Mouse (Mus musculus): ENCODE measurements around the gene Tbc1d2b.

Gene Tbc1d2b

GRCm38 (mm10) chr9:90200501-90200900, 70.1 kb downstream of the Tbc1d2b start:
- no peak for DNase-seq

GRCm38 (mm10) chr9:90199611-90200010, 71.0 kb downstream of the Tbc1d2b start:
- DNase-seq: no peak

GRCm38 (mm10) chr9:90198531-90199449, 71.8 kb downstream of the Tbc1d2b start:
- DNase-seq: no peak

GRCm38 (mm10) chr9:90197866-90198383, 72.7 kb downstream of the Tbc1d2b start:
- no peak for DNase-seq

GRCm38 (mm10) chr9:90197116-90197665, 73.4 kb downstream of the Tbc1d2b start:
- DNase-seq: no peak

GRCm38 (mm10) chr9:90196262-90196661, 74.3 kb downstream of the Tbc1d2b start:
- DNase-seq: no peak

- DNase-seq: no peak
These were observed 75.6 kb downstream of the Tbc1d2b start for GRCm38 (mm10) chr9:90195000-90195399.

- DNase-seq: no peak
These were observed 81.2 kb downstream of the Tbc1d2b start for GRCm38 (mm10) chr9:90189391-90189790.

- DNase-seq: no peak
These were observed 81.7 kb downstream of the Tbc1d2b start for GRCm38 (mm10) chr9:90188893-90189292.

- DNase-seq: no peak
These were observed 85.2 kb downstream of the Tbc1d2b start for GRCm38 (mm10) chr9:90185356-90185910.

- no peak for DNase-seq
These were observed 86.5 kb downstream of the Tbc1d2b start for GRCm38 (mm10) chr9:90184116-90184515.

- no peak for DNase-seq
These were observed 87.1 kb downstream of the Tbc1d2b start for GRCm38 (mm10) chr9:90183550-90183949.

GRCm38 (mm10) chr9:90182636-90183421, 87.8 kb downstream of the Tbc1d2b start:
- DNase-seq: no peak

- DNase-seq: no peak
These were observed 88.8 kb downstream of the Tbc1d2b start for GRCm38 (mm10) chr9:90181656-90182388.

- no peak for DNase-seq
These were observed 91.2 kb downstream of the Tbc1d2b start for GRCm38 (mm10) chr9:90179409-90179808.

GRCm38 (mm10) chr9:90173330-90173729, 97.3 kb downstream of the Tbc1d2b start:
- DNase-seq: no peak

- DNase-seq: no peak
These were observed 97.9 kb downstream of the Tbc1d2b start for GRCm38 (mm10) chr9:90172528-90173321.

- no peak for DNase-seq
These were observed 99.2 kb downstream of the Tbc1d2b start for GRCm38 (mm10) chr9:90171421-90171820.

GRCm38 (mm10) chr9:90169965-90170364, 100.6 kb downstream of the Tbc1d2b start:
- no peak for DNase-seq

GRCm38 (mm10) chr9:90166615-90167014, 104.0 kb downstream of the Tbc1d2b start:
- no peak for DNase-seq

GRCm38 (mm10) chr9:90165590-90165989, 105.0 kb downstream of the Tbc1d2b start:
- no peak for DNase-seq
